14 mouse cellular contexts compared by ENCODE assay signal in genomic region chrX:134890583-134890982, GRCm38 (mm10).
DNase-seq lines count a peak whose midpoint lies in the region.
"Had no signal": no experiment of that assay in that cellular context is flagged by ENCODE, and none has a peak within 500 bp of the region (broad histone marks: within the 10 kb centered on the region; RNA-seq: fewer than 3 reads in every experiment).

No protein-coding gene starts in this region.

- intact Hi-C loops in left cerebral cortex, postnatal 25 days (cut with DNase I), result no loop called here

- peak; percentile 1 to 4 for DNase-seq in left cerebral cortex, postnatal 25 days (ENCODE audit: low spot score in 2 of 2)
- no peak for DNase-seq in left cerebral cortex, adult 11 months (ENCODE audit: low spot score)
- DNase-seq in brain, adult 2 months (ENCODE audit: low read depth, low spot score), result peak; percentile 40
- DNase-seq in telencephalon, adult 2 months (ENCODE audit: low read depth, low spot score), result peak; percentile 9
- DNase-seq in gastrocnemius, adult 18-20 months (ENCODE audit: low spot score), result no peak
- DNase-seq in adrenal gland, adult (ENCODE audit: inconsistent age in 2 of 2, low spot score in 1 of 2), result no peak
- DNase-seq: adrenal gland, adult 2 months; adrenal gland, postnatal 10 days; adrenal gland, postnatal 25 days; cerebellum, adult 11-12 months; cerebellum, adult 2 months; cerebellum, adult 9-10 months; cerebellum, postnatal 10 days; cerebellum, postnatal 25 days had no signal

Comparison
In these comparisons a context has a peak if more than half of its experiments do, and no peak if none do; other contexts are left out.
1. DNase-seq: peak in left cerebral cortex, postnatal 25 days (2 of 2), brain, adult 2 months (single experiment) and telencephalon, adult 2 months (single experiment); none in left cerebral cortex, adult 11 months (single experiment), gastrocnemius, adult 18-20 months (single experiment) and adrenal gland, adult (0 of 2).